ENCODE assay signal across 13 mouse cellular contexts in the genomic region with DNA sequence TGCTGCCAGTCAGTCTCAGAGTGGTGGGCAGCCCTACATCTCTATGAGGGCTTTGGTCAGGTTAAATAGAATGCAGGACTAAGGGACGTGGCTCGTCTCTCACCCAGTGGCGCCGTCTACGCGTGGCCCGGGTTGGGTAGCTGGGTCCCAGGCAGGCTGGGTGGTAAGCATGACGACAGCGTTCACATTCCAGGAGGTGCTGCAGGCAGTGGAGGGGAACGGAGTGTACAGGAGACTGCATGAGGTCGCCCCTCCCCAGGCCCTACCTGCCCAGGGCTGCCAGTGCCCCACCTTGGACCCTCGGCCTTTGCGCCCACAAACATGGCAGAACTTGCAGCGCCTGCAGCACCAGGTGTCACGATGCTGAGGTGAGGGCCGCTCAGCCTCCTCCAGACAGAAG.
"Had no signal": no experiment of that assay in that cellular context is flagged by ENCODE, and none has a peak within 500 bp of the region (broad histone marks: within the 10 kb centered on the region; RNA-seq: fewer than 3 reads in every experiment).

No protein-coding gene starts in this region.

- H3K4me2 ChIP-seq: limb, embryonic 13.5 days; neural tube, embryonic 12.5 days had no signal

- H3K9me3 ChIP-seq: limb, embryonic 13.5 days; neural tube, embryonic 12.5 days had no signal

- DNase-seq: kidney, adult 18-20 months; kidney, postnatal 10 days; left cerebral cortex, postnatal 4 days; lung, adult 18-20 months; lung, postnatal 36 days; midbrain, embryonic 14.5 days; thymus, adult 2 months; thymus, postnatal 25 days had no signal

- H3K27me3 ChIP-seq: limb, embryonic 13.5 days; neural tube, embryonic 12.5 days had no signal

- ATAC-seq: lung, postnatal 0 days had no signal

- H3K9ac ChIP-seq: limb, embryonic 13.5 days; liver, embryonic 14.5 days; neural tube, embryonic 12.5 days had no signal

- H3K4me3 ChIP-seq: limb, embryonic 13.5 days; neural tube, embryonic 12.5 days had no signal

- H3K27ac ChIP-seq: limb, embryonic 13.5 days; liver, embryonic 14.5 days; neural tube, embryonic 12.5 days; stomach, postnatal 0 days had no signal
